Mouse (Mus musculus) limb, embryonic 13.5 days (tissue): ENCODE results near the gene Cxcr4. TPM values are rescaled to one million over a fixed set of nuclear protein-coding genes. Genes with fewer than 3 reads are reported as not detected.
A peak's percentile ranks its signal among the peaks of the same experiment; 100 is the strongest.

Experiments
- ATAC-seq: fragments of 200-750 bp; cut with Nextera tagmentation; 2 replicates; pipeline ENCODE4 v1.8.0; 2017; ENCODE audit warnings: low read depth, moderate number of reproducible peaks, moderate TSS enrichment; ENCODE audit not compliant: low FRiP score
- H3K27ac ChIP-seq: fragments of 300-500 bp; sonication (generic); 2 replicates; pipeline ENCODE4 v1.5.1; 2015; ENCODE audit warnings: inconsistent platforms, mild to moderate bottlenecking, moderate library complexity
- H3K27me3 ChIP-seq: fragments of 300-500 bp; sonication (generic); 2 replicates; pipeline ENCODE4 v1.6.1; 2015; ENCODE audit warnings: mild to moderate bottlenecking, inconsistent platforms
- H3K36me3 ChIP-seq: fragments of 300-500 bp; sonication (generic); 2 replicates; pipeline ENCODE4 v1.6.1; 2015; ENCODE audit warnings: inconsistent platforms, mild to moderate bottlenecking, moderate library complexity
- H3K4me1 ChIP-seq: fragments of 300-500 bp; sonication (generic); 2 replicates; pipeline ENCODE4 v1.6.1; 2015; ENCODE audit warnings: inconsistent platforms
- H3K4me2 ChIP-seq: fragments of 300-500 bp; sonication (generic); replicated peaks from 2 replicates; pipeline ENCODE4 v1.6.1; 2015; ENCODE audit warnings: inconsistent platforms, mild to moderate bottlenecking, moderate library complexity
- H3K4me3 ChIP-seq: fragments of 300-500 bp; sonication (generic); 2 replicates; pipeline ENCODE4 v1.5.1; 2015; ENCODE audit warnings: moderate library complexity, mild to moderate bottlenecking, inconsistent platforms
- H3K9ac ChIP-seq: fragments of 300-500 bp; sonication (generic); 2 replicates; pipeline ENCODE4 v1.6.1; 2015; ENCODE audit warnings: mild to moderate bottlenecking, inconsistent platforms
- H3K9me3 ChIP-seq: fragments of 300-500 bp; sonication (generic); 2 replicates; pipeline ENCODE4 v1.6.1; 2016; ENCODE audit warnings: inconsistent platforms
- WGBS: fragments of 180-500 bp; shearing (Covaris S2); methylation state at CpG from one replicate; pipeline ENCODE4 v1.1.7; 2015; 5-methylcytosine and 5-hydroxymethylcytosine counted together
- polyA plus RNA-seq: library from polyadenylated mRNA; unstranded; fragments of >200 nt; fragmentation: Nextera tagmentation; extraction: Ambion mirVana; gene quantifications from 2 replicates; pipeline ENCODE4 v1.2.1, GENCODE M21; 2015

The Cxcr4 gene
- polyA plus RNA-seq, 1 experiment from 2014 or later, result 1.9 TPM

- Histone ChIP-seq H3K36me3 (no peaks in the 10 kb centered on the region), H3K4me1 (0 out of 2 replicates have a peak, but pooled peaks cover 6% of the 10 kb centered on the region), H3K4me2 (no peak overlapping the region), H3K4me3 (no peak overlapping the region), H3K9ac (no peak overlapping the region), H3K9me3 (no peaks in the 10 kb centered on the region), H3K27ac (no peak overlapping the region), H3K27me3 (no peaks in the 10 kb centered on the region)
- WGBS, result 70% methylated on average over 4 of the region's 4 CpGs
- peak; percentile 55 for ATAC-seq
Observed at GRCm38 (mm10) chr1:128557953-128558352, 34.1 kb downstream of the Cxcr4 start.

- Histone ChIP-seq H3K9ac (no peak overlapping the region), H3K27me3 (no peaks in the 10 kb centered on the region), H3K9me3 (no peaks in the 10 kb centered on the region), H3K4me3 (no peak overlapping the region), H3K4me2 (no peak overlapping the region), H3K4me1 (no peaks in the 10 kb centered on the region), H3K36me3 (no peaks in the 10 kb centered on the region), H3K27ac (no peak overlapping the region)
- ATAC-seq, result no peak
Observed at GRCm38 (mm10) chr1:128552545-128552944, 39.5 kb downstream of the Cxcr4 start.

GRCm38 (mm10) chr1:128551743-128552397, 40.2 kb downstream of the Cxcr4 start:
- no peak for ATAC-seq
- no peak overlapping the region for H3K4me3 ChIP-seq
- no peaks in the 10 kb centered on the region for H3K27me3 ChIP-seq
- H3K9ac ChIP-seq, result no peak overlapping the region
- H3K4me1 ChIP-seq, result no peaks in the 10 kb centered on the region
- no peak overlapping the region for H3K4me2 ChIP-seq
- H3K27ac ChIP-seq, result no peak overlapping the region
- H3K9me3 ChIP-seq, result no peaks in the 10 kb centered on the region
- 12% methylated on average over 8 of the region's 8 CpGs for WGBS
- H3K36me3 ChIP-seq, result no peaks in the 10 kb centered on the region

- Histone ChIP-seq H3K4me1 (no peaks in the 10 kb centered on the region), H3K9me3 (no peaks in the 10 kb centered on the region), H3K27me3 (no peaks in the 10 kb centered on the region), H3K36me3 (no peaks in the 10 kb centered on the region), H3K4me2 (no peak overlapping the region), H3K4me3 (no peak overlapping the region), H3K27ac (no peak overlapping the region), H3K9ac (no peak overlapping the region)
- ATAC-seq, result no peak
- WGBS, result 71% methylated on average over 5 of the region's 5 CpGs
Observed at GRCm38 (mm10) chr1:128549442-128549841, 42.7 kb downstream of the Cxcr4 start.

GRCm38 (mm10) chr1:128549007-128549406, 43.1 kb downstream of the Cxcr4 start:
- Histone ChIP-seq H3K4me3 (no peak overlapping the region), H3K9ac (no peak overlapping the region), H3K27ac (no peak overlapping the region), H3K36me3 (no peaks in the 10 kb centered on the region), H3K27me3 (no peaks in the 10 kb centered on the region), H3K9me3 (no peaks in the 10 kb centered on the region), H3K4me2 (no peak overlapping the region), H3K4me1 (no peaks in the 10 kb centered on the region)
- WGBS, result 72% methylated on average over 3 of the region's 3 CpGs
- ATAC-seq, result no peak

GRCm38 (mm10) chr1:128548220-128548998, 43.7 kb downstream of the Cxcr4 start:
- Histone ChIP-seq H3K9ac (no peak overlapping the region), H3K27me3 (no peaks in the 10 kb centered on the region), H3K4me2 (no peak overlapping the region), H3K4me3 (no peak overlapping the region), H3K36me3 (no peaks in the 10 kb centered on the region), H3K4me1 (no peaks in the 10 kb centered on the region), H3K27ac (no peak overlapping the region), H3K9me3 (no peaks in the 10 kb centered on the region)
- 87% methylated on average over 5 of the region's 5 CpGs for WGBS
- ATAC-seq, result no peak

GRCm38 (mm10) chr1:128545672-128546071, 46.4 kb downstream of the Cxcr4 start:
- ATAC-seq, result no peak
- no peak overlapping the region for H3K9ac ChIP-seq

GRCm38 (mm10) chr1:128543137-128543536, 49.0 kb downstream of the Cxcr4 start:
- no peak for ATAC-seq
- 71% methylated on average over 2 of the region's 2 CpGs for WGBS

More at GRCm38 (mm10) chr1:128545672-128546071, 46.4 kb downstream of the Cxcr4 start:
- H3K4me2 ChIP-seq, result no peak overlapping the region
- H3K36me3 ChIP-seq, result no peaks in the 10 kb centered on the region
- no peaks in the 10 kb centered on the region for H3K9me3 ChIP-seq
- H3K27ac ChIP-seq, result no peak overlapping the region
- H3K4me3 ChIP-seq, result no peak overlapping the region
- H3K27me3 ChIP-seq, result no peaks in the 10 kb centered on the region
- no peaks in the 10 kb centered on the region for H3K4me1 ChIP-seq
- 80% methylated on average over 6 of the region's 6 CpGs for WGBS

GRCm38 (mm10) chr1:128542555-128542954, 49.5 kb downstream of the Cxcr4 start:
- ATAC-seq, result no peak
- Histone ChIP-seq H3K4me3 (no peak overlapping the region), H3K27ac (no peak overlapping the region), H3K27me3 (no peaks in the 10 kb centered on the region), H3K36me3 (no peaks in the 10 kb centered on the region), H3K4me2 (no peak overlapping the region), H3K9me3 (no peaks in the 10 kb centered on the region), H3K9ac (no peak overlapping the region), H3K4me1 (no peaks in the 10 kb centered on the region)
- WGBS, result 55% methylated on average over 3 of the region's 3 CpGs

More at GRCm38 (mm10) chr1:128543137-128543536, 49.0 kb downstream of the Cxcr4 start:
- Histone ChIP-seq H3K9me3 (no peaks in the 10 kb centered on the region), H3K36me3 (no peaks in the 10 kb centered on the region), H3K4me2 (no peak overlapping the region), H3K9ac (no peak overlapping the region), H3K4me3 (no peak overlapping the region), H3K27me3 (no peaks in the 10 kb centered on the region), H3K4me1 (no peaks in the 10 kb centered on the region), H3K27ac (no peak overlapping the region)

- WGBS, result 81% methylated on average over 2 of the region's 2 CpGs
- no peak overlapping the region for H3K4me2 ChIP-seq
- no peaks in the 10 kb centered on the region for H3K9me3 ChIP-seq
- H3K27me3 ChIP-seq, result no peaks in the 10 kb centered on the region
- H3K4me1 ChIP-seq, result no peaks in the 10 kb centered on the region
- H3K27ac ChIP-seq, result no peak overlapping the region
- ATAC-seq, result no peak; the same call in 1 of the 2 replicates
- no peak overlapping the region for H3K9ac ChIP-seq
- no peaks in the 10 kb centered on the region for H3K36me3 ChIP-seq
- H3K4me3 ChIP-seq, result no peak overlapping the region
Observed at GRCm38 (mm10) chr1:128540213-128540612, 51.9 kb downstream of the Cxcr4 start.

- no peak overlapping the region for H3K4me3 ChIP-seq
- no peak overlapping the region for H3K27ac ChIP-seq
- no peaks in the 10 kb centered on the region for H3K36me3 ChIP-seq
- H3K4me1 ChIP-seq, result no peaks in the 10 kb centered on the region
- WGBS, result 83% methylated on average over 10 of the region's 10 CpGs
- no peaks in the 10 kb centered on the region for H3K9me3 ChIP-seq
- no peak overlapping the region for H3K9ac ChIP-seq
- no peak overlapping the region for H3K4me2 ChIP-seq
- H3K27me3 ChIP-seq, result no peaks in the 10 kb centered on the region
- ATAC-seq, result no peak
Observed at GRCm38 (mm10) chr1:128539555-128539954, 52.5 kb downstream of the Cxcr4 start.
